Mouse (Mus musculus) adrenal gland, postnatal 4 days (tissue): ENCODE results near the gene Nyap1. TPM values are rescaled to one million over a fixed set of nuclear protein-coding genes. Genes with fewer than 3 reads are reported as not detected.
"Not testable (repeated sequence)": the region's sequence is repeated elsewhere in the genome, so short reads cannot be mapped to it uniquely, and the experiment has no call there.

ENCODE experiments used
- DNase-seq, 2 experiments: peaks; one replicate each; pipeline ENCODE4 v3.0.0; 2021 to 2022; ENCODE audit warnings: low spot score in 2 of 2, mixed read lengths in 2 of 2
- total RNA-seq, 2 experiments: library from RNA; stranded (reverse); gene quantifications; 2 replicates each; pipeline ENCODE4 v1.2.3; 2021

Nyap1 gene
- total RNA-seq, 2 experiments from 2014 or later = 10.9 to 11.6 TPM

DNA sequence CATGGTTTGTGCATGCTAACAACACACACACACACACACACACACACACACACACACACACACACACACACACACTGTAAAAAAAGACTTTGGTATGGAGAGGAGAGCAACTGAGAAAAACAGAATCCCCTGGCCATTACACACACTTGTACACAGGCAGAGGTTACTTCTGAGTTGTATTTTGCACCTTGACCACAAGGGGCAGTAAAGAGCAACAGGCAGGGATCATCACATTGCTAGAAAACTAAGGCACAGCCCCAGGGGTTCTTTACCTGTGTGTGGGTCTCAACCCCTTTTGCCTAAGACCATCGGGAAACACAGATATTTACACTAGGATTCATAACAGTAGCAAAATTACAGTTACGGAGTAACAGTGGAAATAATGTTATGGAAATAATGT is 29.3 kb upstream of the Nyap1 start:
- no peak for DNase-seq

DNA sequence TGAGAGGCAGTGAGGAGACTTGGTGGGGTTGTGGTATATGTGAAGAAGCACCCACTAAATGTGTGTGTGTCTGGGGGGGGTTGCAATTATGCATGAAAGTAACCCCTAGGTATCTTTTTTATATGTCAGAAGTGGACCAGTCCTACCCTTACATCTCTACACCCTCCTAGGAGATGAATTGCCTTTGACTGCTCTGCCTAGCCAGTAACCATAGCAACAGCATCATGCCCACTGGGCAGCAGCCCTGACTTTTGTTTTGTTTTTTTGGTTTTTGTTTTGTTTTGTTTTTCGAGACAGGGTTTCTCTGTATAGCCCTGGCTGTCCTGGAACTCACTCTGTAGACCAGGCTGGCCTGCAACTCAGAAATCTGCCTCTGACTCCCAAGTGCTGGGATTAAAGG is 27.1 kb upstream of the Nyap1 start:
- DNase-seq = no peak

DNA sequence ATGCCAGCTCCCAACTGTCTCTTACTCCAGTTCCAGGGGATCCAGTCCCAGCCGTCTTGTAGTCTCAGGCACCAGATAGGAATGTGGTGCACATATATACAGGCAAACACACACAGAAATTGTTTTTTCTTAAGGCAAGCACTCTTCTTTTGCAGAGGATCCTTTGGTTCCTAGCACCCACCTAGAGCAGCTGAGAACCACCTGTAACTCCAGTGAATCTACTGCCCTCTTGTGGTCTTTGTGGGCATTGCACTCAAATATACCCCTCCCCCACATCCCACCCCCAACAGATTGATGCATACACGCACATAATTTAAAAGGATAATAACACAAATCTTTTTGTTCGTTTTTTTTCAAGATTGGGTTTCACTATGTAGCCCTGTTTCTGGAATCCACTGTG is 24.9 kb upstream of the Nyap1 start:
- no peak for DNase-seq

- DNase-seq = no peak
These were observed 23.4 kb upstream of the Nyap1 start for GRCm38 (mm10) chr5:137764609-137765340.

DNA sequence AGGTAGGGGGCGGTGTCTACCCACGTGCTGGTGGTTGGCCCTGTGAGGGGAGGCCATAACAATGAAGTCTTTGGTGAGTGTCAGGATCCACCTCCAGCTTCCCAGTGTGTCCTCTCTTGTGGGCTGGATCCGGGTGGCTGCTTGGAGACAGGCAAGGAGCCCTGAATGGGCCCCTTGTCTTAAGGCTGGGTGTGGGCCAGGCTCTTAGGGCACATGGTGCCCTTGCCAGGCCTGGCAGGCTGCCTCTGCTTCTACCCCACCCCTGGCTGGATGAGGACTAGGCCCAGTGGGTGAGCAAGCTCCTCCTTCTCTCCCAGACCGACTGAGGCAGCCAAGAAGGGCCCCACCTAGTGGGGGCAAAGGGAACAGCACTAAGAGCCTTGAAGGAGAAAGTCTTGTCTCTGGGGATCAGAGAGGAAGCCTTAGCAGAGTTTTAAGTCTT is 18.6 kb upstream of the Nyap1 start:
- peak in 1 of 2 experiments; percentile 67 for DNase-seq

DNA sequence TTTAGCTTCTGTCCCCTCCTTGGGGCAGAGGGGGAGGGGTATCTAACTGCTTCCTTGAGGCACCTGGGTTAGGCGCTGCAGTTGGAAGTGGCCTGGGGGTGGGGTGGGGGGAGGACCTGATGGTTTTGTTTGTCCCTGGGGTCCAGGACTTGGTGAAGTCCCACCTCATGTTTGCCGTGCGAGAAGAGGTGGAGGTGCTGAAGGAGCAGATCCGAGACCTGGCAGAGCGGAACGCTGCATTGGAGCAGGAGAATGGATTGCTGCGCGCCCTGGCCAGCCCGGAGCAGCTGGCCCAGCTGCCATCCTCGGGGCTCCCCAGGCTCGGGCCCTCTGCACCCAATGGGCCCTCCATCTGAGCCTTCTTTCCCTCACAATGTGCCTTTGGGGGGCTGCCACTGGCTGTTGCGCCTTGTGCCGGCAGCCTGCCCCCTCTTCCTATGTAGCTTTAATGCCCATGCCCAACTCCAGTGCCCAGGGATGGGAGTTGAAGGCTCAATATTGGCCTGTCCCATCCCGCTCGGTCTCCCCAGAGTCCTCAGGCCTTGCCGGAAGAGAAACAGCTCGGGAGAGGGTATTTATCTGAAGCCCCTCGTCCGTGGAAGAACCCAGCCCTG is 17.6 kb upstream of the Nyap1 start:
- no peak for DNase-seq

DNA sequence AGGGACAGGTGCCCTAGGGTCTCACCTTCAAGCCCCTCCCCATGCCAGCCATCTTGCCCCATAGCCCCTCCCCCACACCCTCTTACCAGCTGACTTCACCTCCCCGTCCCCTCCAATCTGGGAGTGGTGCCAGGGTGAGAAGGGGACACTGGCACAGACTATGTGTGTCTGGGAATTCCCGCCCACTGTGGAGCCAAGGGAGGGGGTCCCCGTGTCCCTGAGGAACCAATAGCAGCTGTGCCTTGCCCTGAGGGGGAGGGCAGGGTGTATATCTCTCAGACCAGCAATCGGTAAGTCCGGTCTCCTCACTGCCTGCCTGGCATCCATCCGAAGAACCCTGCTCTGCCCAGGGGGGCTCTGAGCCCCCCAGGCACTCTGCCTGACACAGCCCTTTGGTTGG is 16.5 kb upstream of the Nyap1 start:
- no peak for DNase-seq

- DNase-seq = peak; percentile 65 to 77
These were observed 15.7 kb upstream of the Nyap1 start for GRCm38 (mm10) chr5:137756882-137757661.

DNA sequence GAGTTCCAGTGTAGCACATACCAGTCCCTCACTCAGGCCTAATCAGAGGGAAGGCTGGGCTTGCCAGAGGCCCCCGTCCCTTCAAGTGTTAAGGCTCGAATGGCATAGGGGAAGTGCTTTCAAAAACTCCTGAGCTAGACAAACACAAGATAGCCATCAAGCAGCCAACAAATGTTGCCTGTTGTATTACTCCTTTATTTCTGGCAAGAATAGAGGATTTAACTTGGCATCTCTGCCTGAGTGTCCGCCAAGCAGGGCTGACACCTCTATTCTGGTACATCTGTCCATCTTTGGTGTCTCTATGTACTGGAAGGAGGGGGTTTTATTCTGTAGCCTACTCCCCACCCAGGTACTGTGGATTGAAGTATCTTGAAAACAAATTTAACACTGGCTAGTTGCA is 14.7 kb upstream of the Nyap1 start:
- DNase-seq = no peak

DNA sequence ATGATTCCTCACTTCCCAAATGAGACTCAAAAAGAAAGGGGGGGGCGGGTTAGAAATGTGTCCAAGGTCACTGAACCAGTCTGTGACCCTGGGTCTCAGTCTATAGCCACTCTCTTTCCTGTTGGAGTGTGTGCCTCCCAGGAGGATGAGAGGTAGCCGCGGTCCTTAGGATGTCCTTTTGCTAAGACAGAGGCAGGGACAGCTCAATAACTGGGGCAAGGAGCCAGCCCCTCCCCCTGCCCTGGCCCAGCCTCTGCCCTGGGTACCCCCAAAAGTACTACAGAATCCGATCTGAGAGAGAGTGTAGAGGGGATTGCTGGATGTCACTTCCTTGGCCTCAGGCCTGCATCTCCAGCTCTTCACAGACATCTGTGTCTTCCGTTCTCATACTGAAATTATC is 14.0 kb upstream of the Nyap1 start:
- no peak for DNase-seq

DNA sequence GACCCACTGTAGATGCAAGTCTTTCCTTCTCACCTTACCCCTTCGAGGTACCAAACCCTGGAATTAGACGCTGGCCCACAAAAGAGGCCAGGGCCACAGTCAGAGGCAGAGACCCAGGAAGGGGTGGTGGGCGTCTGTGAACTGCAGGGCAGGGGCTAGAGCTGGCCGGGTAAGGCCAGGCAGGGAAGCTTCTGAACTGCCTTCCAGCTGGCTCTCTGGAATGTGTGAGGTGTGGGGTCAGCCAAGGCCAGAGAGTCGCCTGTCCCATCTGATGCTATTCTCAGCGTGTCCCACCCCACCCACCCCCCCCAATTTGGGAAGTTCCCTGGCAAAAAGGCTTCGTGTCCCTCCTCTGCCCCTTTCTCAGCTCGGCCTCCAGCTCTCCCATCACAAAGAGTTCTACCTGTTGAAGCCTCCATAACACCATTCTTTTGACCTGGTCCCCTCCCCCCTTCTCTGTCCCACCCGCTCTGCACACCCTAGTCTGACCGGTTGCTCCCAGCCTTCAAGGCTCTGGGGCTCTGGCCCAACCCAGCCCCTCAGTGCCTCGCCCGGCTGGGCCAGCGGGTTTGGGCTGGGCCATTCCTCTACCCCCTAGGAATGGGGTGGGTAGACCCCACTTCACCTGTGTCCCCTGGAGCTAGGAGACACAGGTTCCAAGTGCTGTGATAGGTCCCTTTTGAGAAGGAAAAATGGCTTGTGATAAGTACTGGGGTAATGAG is 11.9 kb upstream of the Nyap1 start:
- no peak for DNase-seq

GRCm38 (mm10) chr5:137751988-137752387 is 10.6 kb upstream of the Nyap1 start:
- no peak for DNase-seq

GRCm38 (mm10) chr5:137751221-137751887 is 9.9 kb upstream of the Nyap1 start:
- DNase-seq = no peak

GRCm38 (mm10) chr5:137750212-137750611 is 8.8 kb upstream of the Nyap1 start:
- not testable (repeated sequence) for DNase-seq

- DNase-seq = no peak
These were observed 7.9 kb upstream of the Nyap1 start for GRCm38 (mm10) chr5:137749196-137749836.

DNA sequence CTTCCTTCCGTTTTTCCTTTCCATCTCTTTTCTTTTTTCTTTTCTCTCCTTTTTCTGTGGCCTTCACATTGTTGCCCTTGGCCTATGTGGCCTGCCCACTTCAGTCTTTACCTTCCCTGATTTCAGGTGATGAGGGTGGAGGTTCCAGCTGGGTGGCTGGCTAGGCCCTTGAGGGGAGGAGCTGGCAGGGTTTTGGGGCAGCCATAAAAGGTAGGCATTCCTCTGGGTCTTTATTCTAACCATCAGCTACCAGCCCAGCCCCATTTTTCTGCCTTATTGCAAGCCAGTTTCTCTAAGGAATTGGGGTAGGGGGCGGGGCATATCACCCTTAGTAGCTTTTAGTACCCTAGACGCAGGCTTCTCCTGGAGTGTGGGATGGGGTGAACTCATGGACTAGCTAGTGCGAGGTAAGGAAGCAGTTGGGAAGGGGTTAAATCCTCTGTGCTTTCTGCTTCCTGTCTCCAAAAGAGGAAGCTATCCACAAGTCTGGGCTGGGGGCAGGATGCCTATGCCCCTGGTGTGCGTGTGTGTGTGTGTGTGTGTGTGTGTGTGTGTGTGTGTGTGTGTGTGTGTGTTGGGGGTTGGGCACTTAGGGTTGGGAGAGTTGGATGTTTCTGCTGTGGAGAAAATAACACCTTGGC is 6.8 kb upstream of the Nyap1 start:
- DNase-seq = no peak

DNA sequence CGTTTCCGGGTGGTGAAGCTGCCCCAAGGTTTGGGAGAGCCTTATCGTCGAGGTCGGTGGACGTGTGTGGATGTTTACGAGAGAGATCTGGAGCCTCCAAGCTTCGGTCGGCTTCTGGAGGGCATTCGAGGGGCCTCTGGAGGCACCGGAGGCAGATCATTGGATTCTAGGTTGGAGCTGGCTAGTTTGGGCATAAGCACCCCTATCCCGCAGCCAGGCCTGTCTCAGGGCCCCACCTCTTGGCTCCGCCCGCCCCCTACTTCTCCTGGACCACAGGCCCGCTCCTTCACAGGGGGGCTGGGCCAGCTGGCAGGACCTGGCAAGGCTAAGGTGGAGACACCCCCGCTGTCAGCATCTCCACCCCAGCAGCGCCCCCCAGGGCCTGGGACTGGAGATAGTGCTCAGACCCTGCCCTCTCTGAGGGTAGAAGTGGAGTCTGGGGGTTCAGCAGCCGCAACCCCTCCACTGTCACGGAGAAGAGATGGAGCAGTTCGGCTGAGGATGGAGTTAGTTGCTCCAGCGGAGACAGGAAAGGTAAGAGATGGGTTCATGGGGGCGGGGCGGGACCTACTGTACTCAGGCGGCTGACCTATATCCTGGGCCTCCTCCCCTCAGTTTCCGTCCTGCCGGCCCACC is 6.0 kb upstream of the Nyap1 start:
- no peak for DNase-seq

GRCm38 (mm10) chr5:137746851-137747325 is 5.5 kb upstream of the Nyap1 start:
- DNase-seq = no peak

GRCm38 (mm10) chr5:137746282-137746850 is 5.0 kb upstream of the Nyap1 start:
- peak in 1 of 2 experiments; percentile 56 for DNase-seq
